Mouse (Mus musculus) midbrain, postnatal 0 days (tissue): ENCODE results near the gene Cdip1. TPM values are rescaled to one million over a fixed set of nuclear protein-coding genes. Genes with fewer than 3 reads are reported as not detected.
"Not testable (repeated sequence)": the region's sequence is repeated elsewhere in the genome, so short reads cannot be mapped to it uniquely, and the experiment has no call there.

Source experiments
- ATAC-seq: fragments of 200-750 bp; cut with Nextera tagmentation; 2 replicates; pipeline ENCODE4 v1.8.0; 2017; ENCODE audit warnings: moderate number of reproducible peaks, mild to moderate bottlenecking, moderate TSS enrichment, moderate library complexity; ENCODE audit not compliant: low FRiP score
- DNase-seq: peaks from one replicate; pipeline ENCODE4 v3.0.0-alpha.2; 2015; ENCODE audit warnings: low spot score
- H3K27ac ChIP-seq: fragments of 300-500 bp; sonication (generic); 2 replicates; pipeline ENCODE4 v1.5.1; 2014; ENCODE audit warnings: low read depth, mild to moderate bottlenecking, low read length, mixed read lengths
- H3K27me3 ChIP-seq: fragments of 300-500 bp; sonication (generic); 2 replicates; pipeline ENCODE4 v1.6.1; 2014; ENCODE audit warnings: low read length, control low read depth, mixed read lengths; ENCODE audit not compliant: insufficient read depth
- H3K36me3 ChIP-seq: fragments of 300-500 bp; sonication (generic); 2 replicates; pipeline ENCODE4 v1.6.1; 2014; ENCODE audit warnings: low read length, control low read depth, mixed read lengths; ENCODE audit not compliant: insufficient read depth
- H3K4me1 ChIP-seq: fragments of 300-500 bp; sonication (generic); 2 replicates; pipeline ENCODE4 v1.6.1; 2014; ENCODE audit warnings: mild to moderate bottlenecking, control low read depth, antibody characterized with exemption, low read length, mixed read lengths; ENCODE audit not compliant: insufficient read depth
- H3K4me2 ChIP-seq: fragments of 300-500 bp; sonication (generic); 2 replicates; pipeline ENCODE4 v1.6.1; 2014; ENCODE audit warnings: low read depth, mild to moderate bottlenecking, low read length, mixed read lengths; ENCODE audit not compliant: poor library complexity, severe bottlenecking
- H3K4me3 ChIP-seq: fragments of 300-500 bp; sonication (generic); 2 replicates; pipeline ENCODE4 v1.5.1; 2014; ENCODE audit warnings: low read depth, mild to moderate bottlenecking, low read length, moderate library complexity
- H3K9ac ChIP-seq: fragments of 300-500 bp; sonication (generic); replicated peaks from 2 replicates; pipeline ENCODE4 v1.6.1; 2014; ENCODE audit warnings: mild to moderate bottlenecking, low read length, moderate library complexity, mixed read lengths; ENCODE audit not compliant: poor library complexity, severe bottlenecking
- H3K9me3 ChIP-seq: fragments of 300-500 bp; sonication (generic); 2 replicates; pipeline ENCODE4 v1.6.1; 2016; ENCODE audit warnings: low read length, control low read depth
- CTCF ChIP-seq: IDR thresholded peaks from 2 replicates; pipeline ENCODE4 v1.5.1; 2016; ENCODE audit warnings: antibody characterized with exemption, mild to moderate bottlenecking
- WGBS: fragments of 180-500 bp; shearing (Covaris S2); extraction: QIAGEN DNeasy Blood & Tissue Kit; methylation state at CpG from one replicate; pipeline ENCODE4 v1.1.7; 2014; 5-methylcytosine and 5-hydroxymethylcytosine counted together
- polyA plus RNA-seq: library from polyadenylated mRNA; unstranded; fragments of >200 nt; fragmentation: Nextera tagmentation; extraction: Ambion mirVana; gene quantifications from 2 replicates; pipeline ENCODE4 v1.2.1, GENCODE M21; 2015
- total RNA-seq: library from RNA; depleted of rRNA; stranded (reverse); fragments of >200 nt; gene quantifications from 2 replicates; pipeline ENCODE4 v1.2.3, GENCODE M21; 2014

Gene Cdip1
- total and polyA plus RNA-seq, 2 experiments from 2014 or later: 130 to 131 TPM

GRCm38 (mm10) chr16:4829271-4829900 lies 39.3 kb upstream of the Cdip1 start:
- H3K27me3 ChIP-seq: no peaks in the 10 kb centered on the region
- H3K4me1 ChIP-seq: no peaks in the 10 kb centered on the region
- H3K27ac ChIP-seq: no peak overlapping the region
- WGBS: 82% methylated on average over 6 of the region's 6 CpGs
- H3K4me2 ChIP-seq: no peak overlapping the region
- H3K36me3 ChIP-seq: no peaks in the 10 kb centered on the region
- DNase-seq (no peak), ATAC-seq (no peak)
- no peak overlapping the region for H3K4me3 ChIP-seq
- no peak for TF ChIP-seq CTCF
- no peak overlapping the region for H3K9ac ChIP-seq
- H3K9me3 ChIP-seq: no peaks in the 10 kb centered on the region

GRCm38 (mm10) chr16:4827639-4828038 lies 37.5 kb upstream of the Cdip1 start:
- Histone ChIP-seq H3K27me3 (no peaks in the 10 kb centered on the region), H3K9me3 (no peaks in the 10 kb centered on the region), H3K4me2 (no peak overlapping the region), H3K36me3 (no peaks in the 10 kb centered on the region), H3K27ac (no peak overlapping the region), H3K4me1 (no peaks in the 10 kb centered on the region), H3K9ac (no peak overlapping the region), H3K4me3 (no peak overlapping the region)
- no peak for TF ChIP-seq CTCF
- 94% methylated on average over 5 of the region's 5 CpGs for WGBS
- ATAC-seq (no peak), DNase-seq (no peak)

DNA sequence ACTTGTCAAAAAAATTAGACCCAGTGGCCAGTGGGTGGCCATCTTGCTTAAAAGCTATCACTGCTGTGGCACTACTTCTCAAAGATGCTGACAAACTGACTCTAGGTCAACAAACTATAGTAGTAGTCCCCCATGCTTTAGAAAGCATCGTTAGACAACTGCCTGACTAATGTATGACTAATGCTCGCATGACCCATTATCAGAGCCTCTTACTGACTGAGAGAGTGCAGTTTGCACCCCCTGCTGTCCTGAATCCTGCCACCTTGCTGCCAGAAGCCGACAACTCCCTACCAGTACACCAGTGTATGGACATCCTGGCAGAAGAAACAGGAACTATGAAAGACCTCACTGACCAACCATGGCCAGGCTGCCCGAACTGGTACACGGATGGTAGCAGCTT lies 34.4 kb upstream of the Cdip1 start:
- H3K9me3 ChIP-seq, H3K27me3 ChIP-seq, H3K9ac ChIP-seq, H3K4me2 ChIP-seq, ATAC-seq, DNase-seq, H3K4me3 ChIP-seq, H3K27ac ChIP-seq, H3K36me3 ChIP-seq, H3K4me1 ChIP-seq: not testable (repeated sequence)
- WGBS: 78% methylated on average over 5 of the region's 5 CpGs

DNA sequence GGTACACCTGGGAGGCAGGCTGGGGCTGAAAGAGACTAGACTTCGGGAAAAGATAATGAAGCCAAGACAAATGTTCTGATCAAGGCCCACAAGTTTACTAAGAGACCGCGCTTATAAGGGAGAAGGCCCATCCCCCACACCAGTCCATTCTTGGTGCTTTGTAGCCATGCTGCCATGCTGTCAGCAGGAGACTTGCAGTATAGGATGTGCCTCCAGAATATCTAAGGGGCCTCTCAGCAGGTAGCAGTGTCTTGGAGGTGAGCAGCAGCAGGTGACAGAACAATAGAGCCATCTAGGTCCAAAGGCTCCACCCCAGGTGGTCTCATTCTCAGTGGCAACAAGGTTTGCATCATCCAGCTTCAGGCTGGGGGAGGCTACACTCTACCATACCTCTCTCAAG lies 28.3 kb upstream of the Cdip1 start:
- WGBS: 79% methylated on average over 3 of the region's 3 CpGs
- TF ChIP-seq CTCF: no peak
- H3K4me2 ChIP-seq: no peak overlapping the region
- H3K36me3 ChIP-seq: no peaks in the 10 kb centered on the region
- H3K4me3 ChIP-seq: no peak overlapping the region
- no peak overlapping the region for H3K27ac ChIP-seq
- ATAC-seq (no peak), DNase-seq (no peak)
- no peaks in the 10 kb centered on the region for H3K4me1 ChIP-seq
- H3K27me3 ChIP-seq: no peaks in the 10 kb centered on the region
- H3K9ac ChIP-seq: no peak overlapping the region
- no peaks in the 10 kb centered on the region for H3K9me3 ChIP-seq

DNA sequence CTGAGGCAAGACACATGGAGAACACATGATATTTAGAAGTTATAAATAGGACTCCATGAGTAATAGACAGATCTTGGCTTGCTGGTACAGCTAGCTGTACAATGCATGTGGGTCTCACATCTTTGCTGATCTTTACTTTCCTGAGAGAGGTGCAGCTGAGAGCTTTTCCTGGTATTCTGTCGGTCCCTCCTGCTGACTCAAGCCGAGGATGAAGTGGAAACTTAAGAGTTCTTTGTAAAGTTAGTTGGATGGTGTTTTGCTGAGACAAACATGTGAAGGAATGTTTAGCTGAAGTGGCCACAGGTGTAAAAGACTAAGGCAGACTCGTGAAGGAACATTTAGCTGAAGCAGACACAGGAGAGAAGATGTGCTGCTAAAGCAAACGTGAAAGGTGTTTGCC lies 6.5 kb upstream of the Cdip1 start:
- no peaks in the 10 kb centered on the region for H3K27me3 ChIP-seq
- TF ChIP-seq CTCF: no peak
- no peak overlapping the region for H3K27ac ChIP-seq
- H3K4me2 ChIP-seq: no peak overlapping the region
- no peaks in the 10 kb centered on the region for H3K9me3 ChIP-seq
- no peaks in the 10 kb centered on the region for H3K4me1 ChIP-seq
- H3K9ac ChIP-seq: no peak overlapping the region
- ATAC-seq (no peak), DNase-seq (no peak)
- 86% methylated on average over 4 of the region's 4 CpGs for WGBS
- H3K4me3 ChIP-seq: no peak overlapping the region
- H3K36me3 ChIP-seq: no peaks in the 10 kb centered on the region

DNA sequence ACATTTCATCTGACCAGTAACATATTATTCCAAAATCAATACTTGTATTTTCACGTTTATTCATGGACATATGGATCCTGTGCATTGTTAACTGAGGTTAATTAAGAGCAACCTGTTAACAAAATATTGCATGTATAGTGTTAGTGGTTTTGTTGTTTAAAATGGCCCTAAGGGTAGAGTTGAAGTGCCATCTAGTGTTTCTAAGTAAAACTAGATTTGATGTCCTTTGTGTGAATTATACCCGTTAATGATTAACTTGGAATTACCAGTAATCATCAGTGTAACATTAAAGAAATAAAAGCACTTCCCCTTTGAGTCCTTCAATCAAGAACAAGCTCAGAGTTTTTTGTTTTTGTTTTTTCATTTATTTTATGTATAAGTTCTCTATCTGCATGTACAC lies 1.2 kb upstream of the Cdip1 start:
- Histone ChIP-seq H3K4me3 (no peak overlapping the region), H3K9ac (no peak overlapping the region), H3K36me3 (no peaks in the 10 kb centered on the region), H3K27ac (no peak overlapping the region), H3K4me2 (no peak overlapping the region), H3K27me3 (no peaks in the 10 kb centered on the region), H3K4me1 (peaks cover 10% of the 10 kb centered on the region), H3K9me3 (no peaks in the 10 kb centered on the region)
- ATAC-seq: no peak
- peak; percentile 58 for TF ChIP-seq CTCF
- no peak for DNase-seq
- 75% methylated on average over 2 of the region's 2 CpGs for WGBS
